Mouse (Mus musculus): ENCODE data around the gene Aqr.
"Not testable (repeated sequence)": the region's sequence is repeated elsewhere in the genome, so short reads cannot be mapped to it uniquely, and the experiment has no call there.

Gene Aqr

DNA sequence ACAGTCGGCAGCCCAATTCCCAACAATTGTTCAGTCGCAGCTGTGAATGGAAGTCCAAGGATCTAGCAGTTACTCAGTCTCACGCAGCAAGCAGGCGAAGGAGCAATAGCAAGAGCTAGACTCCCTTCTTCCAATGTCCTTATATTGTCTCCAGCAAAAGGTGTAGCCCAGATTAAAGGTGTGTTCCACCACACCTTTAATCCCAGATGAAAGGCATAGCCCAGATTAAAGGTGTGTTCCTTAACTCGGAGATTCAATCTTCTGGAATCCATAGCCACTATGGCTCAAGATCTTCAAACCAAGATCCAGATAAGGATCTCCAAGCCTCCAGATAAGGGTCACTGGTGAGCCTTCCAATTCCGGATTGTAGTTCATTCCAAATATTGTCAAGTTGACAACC lies at the start of gene Aqr:
Aqr (minus strand) TSS at position 101 of the 400 bp plus-strand sequence.
- DNase-seq (ENCODE audit: extremely low read depth, low read depth), result not testable (repeated sequence)

DNA sequence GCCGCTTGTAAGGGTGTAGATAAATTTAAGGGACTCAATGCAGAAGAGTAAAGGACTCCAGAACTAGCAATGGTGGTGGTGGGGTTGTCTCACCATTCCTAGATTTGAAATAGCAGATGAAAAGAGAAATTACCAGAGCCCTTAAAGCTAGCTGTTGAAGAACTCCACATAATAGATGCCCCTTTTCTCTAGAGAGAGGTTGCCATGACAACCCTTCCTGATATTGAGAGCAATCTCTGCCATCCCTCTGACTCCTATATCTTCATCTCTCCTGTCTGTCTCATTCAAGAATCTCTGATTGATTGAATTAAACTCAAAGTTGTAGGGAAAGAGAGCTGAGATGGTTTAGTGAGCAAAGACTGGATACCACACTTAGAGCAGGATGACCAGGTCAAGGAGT lies 49.7 kb upstream of the Aqr start:
- no peak for DNase-seq (ENCODE audit: extremely low read depth, low read depth)

DNA sequence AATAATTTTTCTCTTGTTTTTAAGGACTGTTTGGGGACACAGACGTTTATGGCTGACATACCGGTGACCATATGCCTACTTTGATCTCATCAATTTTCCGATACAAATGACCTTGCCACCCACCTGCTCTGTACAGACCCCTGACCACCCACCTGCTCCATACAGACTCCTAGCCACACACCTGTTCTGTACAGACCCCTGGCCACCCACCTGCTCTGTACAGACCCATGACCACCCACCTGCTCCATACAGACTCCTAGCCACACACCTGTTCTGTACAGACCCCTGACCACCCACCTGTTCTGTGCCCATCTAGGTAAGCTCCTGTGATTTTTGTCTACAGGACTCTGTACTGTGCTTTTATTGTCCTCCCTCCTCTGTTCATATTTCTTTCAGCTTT lies 48.8 kb upstream of the Aqr start:
- DNase-seq (ENCODE audit: extremely low read depth, low read depth), result no peak

DNA sequence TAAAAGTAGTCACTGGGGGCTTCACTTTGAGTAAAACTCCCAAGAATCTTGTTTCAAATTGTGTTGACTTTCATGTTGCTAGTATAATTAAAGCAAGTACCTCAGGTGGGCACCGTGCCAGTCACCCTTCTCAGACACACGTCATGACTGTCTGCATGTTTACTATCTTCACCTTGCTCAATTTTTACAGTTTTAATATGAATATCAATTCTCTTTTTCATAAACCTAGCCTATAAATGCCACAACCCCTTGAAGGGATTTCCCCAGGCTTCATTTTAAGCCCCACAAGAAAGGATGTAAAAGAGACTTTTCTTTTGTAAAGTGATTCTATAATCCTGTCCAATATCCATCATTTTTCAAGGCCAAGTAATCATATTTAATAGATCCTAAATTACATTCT lies 44.4 kb upstream of the Aqr start:
- no peak for DNase-seq (ENCODE audit: extremely low read depth, low read depth)

DNA sequence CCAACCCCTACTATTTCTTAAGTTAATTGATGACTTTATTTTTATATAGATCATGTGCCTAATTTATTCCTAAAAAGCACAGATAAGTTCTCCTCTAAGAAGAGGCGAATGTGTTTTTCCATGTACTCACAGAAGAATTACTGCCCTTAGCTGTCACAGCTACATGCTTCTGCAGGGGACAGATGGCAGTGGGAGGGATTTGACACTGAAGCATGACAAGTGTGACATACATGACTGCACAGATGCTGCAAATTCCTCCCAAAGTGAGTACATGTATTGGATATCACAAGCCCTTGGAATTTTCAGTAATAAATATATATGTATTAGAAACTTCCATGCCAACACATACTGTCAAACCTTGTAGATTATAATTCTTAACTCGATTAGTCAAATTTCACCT lies 41.8 kb upstream of the Aqr start:
- DNase-seq (ENCODE audit: extremely low read depth, low read depth), result no peak

DNA sequence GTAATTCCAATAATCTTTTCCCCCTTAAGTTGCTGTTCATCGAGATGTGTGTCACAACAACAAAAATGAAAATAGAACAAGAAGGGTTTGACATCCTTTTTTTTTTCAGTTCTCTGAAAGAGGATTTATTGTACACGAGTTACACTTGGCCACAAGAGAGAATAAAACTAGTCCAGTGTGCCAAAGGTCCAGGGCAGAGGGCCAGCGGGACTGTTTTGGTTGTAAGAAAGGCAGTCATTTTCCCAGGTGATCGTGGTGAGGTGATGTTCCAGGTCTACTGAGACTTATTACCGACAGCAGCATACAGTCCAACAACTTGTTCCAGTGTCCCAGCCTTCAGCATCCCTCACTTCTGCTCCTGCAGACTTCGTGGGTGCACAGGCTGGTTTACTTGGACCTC lies 18.2 kb upstream of the Aqr start:
- no peak for DNase-seq (ENCODE audit: extremely low read depth, low read depth)

DNA sequence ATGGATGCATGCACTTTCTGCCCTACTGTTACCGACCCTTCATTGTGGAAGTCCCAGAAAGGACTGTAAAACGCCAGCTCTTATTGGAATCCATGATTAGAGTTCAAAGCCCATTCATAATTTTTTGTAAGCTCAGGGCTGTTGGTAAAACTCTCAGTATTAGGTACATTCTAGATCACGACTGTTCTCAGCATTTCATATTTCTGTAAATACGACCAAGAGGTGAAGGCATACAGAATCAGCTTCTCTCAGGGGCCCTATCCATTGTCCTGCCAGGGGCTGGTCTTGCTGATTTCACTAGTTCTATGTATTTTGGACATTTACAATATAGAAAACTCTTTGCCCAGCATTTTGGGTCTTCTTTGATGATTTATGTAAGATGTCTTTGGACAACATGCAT lies 14.8 kb upstream of the Aqr start:
- DNase-seq (ENCODE audit: extremely low read depth, low read depth), result no peak

DNA sequence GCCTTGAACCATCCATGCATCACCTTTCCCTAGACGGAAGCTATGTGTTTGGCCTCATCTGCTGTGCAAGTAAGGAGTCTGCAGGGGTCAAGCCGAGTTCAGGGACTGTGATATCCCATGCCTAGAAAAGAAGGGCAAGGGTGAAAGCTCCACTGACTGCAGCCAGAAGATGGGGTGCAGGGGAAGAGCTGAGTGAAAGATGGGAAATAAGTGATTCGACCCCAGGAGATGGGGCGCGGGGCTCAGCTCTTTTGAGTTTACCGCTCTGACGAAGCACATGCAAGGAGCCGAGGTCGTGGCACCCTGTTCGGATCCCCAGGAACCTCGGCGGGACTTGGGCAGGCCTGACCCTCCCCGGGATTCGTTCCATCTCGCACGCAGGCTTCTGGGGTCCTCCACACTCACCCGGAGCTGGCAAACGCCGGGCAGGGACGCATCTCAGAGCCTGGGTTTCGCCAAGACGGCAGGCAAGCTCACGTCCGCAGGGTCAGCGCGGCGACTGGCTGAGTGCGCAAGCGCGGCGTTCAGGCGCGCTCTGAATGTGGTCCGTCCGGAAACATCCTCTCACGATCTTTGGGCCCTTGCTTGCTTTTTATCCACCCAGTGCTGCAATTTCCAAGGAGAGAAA lies 14.2 kb upstream of the Aqr start, which contains the start of gene Zfp770:
Zfp770 (minus strand) TSS at position 538 of the 628 bp plus-strand sequence.
- DNase-seq (ENCODE audit: extremely low read depth, low read depth), result peak; percentile 68

DNA sequence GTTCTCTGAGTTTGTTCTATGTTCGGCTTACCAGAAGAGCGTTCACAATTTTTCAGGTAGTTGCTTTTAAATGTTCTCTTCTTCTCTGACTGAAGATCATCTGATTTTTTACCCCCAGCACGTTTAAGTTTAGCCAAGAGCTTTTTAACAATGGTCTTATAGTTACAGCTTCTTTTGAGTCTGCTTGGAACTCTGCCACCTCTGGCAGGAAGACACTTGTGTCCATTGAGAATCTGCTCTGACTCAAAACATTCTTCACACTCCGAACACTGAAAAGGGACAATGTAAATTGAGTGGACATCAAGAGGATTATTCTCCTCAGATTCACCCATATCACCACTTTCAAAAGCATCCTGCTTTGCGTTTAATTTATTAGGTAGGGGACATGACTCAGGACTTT lies 9.6 kb upstream of the Aqr start:
- DNase-seq (ENCODE audit: extremely low read depth, low read depth), result no peak

DNA sequence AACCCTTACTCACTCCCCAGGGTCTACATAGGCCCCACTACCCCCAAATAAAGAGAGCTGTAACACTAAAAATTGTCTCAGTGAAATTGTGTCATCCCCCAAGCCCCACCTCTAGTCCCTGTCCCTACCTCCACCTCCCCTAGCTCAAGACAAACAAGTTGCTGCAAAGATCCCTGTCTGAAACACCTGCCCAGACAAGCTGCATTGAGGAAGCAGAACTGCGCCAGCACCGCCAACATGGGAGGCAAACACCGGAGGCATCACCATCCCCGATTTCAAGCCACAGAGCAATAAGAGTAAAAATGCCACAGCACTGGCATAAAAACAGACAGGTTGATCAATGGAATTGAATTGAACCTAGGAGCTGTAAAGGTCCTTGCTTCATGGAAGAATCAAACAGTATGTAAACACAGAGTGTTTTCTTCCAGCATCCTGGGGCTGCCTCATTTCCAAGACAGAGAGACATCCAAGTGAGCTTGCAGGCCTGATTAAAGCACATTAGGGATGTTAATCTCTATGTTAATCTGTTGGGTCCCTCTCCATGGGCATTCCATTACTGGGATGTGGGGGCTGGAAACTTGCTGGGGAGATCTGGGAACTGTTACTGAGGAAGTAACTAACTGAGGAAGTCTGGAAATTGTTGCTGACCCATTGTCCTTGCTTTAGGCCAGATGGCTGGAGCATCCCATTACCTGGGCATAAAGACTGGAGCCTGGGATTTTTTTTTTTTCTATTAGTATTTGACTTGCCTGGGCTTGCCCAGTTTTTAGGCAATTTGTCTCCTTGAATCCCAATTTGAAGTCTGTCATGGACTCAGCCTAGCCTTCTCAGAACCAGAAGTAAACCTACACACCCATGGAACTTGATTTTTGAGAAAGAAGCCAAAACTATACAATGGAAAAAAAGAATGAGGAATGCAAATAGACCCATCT lies 8.8 kb downstream of the Aqr start:
- no peak for DNase-seq (ENCODE audit: extremely low read depth, low read depth)

DNA sequence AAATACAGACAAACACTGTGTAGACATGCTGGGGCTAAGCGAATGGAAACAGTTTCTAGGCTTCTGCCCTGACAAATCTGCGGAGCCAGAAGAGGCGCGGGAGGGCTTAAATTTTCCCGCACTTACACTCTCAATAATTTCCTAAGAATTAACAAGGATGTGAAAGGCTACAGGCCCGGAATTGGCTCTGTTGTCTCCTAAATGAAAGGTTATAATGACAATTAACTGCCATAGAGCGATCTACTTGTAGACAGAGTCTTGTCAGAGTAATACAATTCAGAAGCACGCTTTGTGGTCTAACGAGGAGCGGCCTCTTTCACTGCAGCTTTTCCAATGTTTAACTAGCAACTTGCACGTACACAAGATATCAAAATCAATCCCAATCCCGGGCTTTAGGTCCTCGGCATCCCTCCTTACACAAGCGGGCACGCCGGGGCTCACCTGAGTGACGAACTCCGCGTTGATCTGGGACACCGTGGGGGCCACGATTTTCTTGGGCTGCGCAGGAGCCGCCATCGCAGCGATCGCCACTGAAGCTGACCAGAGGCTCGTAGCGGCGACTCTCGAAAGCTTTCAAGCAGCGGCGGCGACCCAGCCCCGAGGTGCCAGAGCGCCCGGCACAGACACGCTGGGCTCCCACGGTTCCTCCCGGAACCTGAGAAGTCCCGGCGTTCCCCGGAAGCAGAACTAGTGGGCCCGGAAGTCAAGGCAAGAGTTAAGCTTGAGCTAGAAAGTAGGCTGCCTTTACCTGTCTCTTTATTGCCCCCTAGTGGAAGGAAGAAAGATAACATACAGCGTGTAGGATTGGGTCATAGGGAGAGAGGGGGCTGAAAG lies 12.0 kb downstream of the Aqr start:
- DNase-seq (ENCODE audit: extremely low read depth, low read depth), result peak; percentile 77

DNA sequence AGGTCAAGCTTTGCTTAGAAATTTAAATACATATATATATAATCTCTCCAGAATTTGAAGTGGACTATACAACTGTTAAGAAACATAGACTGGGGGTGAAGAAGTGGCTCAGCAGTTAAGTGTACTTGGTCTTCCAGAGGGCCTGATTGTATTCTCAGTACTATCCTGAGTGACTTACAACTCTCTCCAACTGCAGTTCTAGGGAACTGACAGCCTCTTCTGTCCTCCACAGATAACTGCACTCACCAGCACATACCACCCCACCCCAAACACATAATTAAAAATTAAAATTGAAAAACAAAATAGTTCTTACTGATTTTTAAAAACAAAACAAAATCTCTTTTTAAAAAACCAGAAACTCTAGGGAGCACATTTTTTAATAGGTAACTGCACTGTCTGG lies 13.6 kb downstream of the Aqr start:
- DNase-seq (ENCODE audit: extremely low read depth, low read depth), result no peak

DNA sequence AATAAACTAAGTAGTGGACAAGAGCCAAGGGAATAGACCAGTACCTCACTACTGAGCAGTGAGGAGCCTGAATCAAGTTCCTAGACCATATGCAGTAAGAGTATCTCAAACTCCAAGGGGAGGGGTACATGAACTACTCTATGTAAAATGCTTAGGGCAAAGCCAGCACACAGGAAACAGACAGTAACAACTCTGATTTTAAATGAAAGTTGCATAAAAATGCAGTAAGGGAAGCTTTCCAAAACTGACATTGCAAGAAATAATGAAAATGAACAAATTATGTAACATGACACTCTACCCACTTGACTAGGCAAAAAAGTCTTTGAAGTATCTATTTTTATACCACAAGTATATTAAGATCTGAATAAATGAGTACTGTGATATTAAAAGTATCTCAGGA lies 19.0 kb downstream of the Aqr start:
- no peak for DNase-seq (ENCODE audit: extremely low read depth, low read depth)

DNA sequence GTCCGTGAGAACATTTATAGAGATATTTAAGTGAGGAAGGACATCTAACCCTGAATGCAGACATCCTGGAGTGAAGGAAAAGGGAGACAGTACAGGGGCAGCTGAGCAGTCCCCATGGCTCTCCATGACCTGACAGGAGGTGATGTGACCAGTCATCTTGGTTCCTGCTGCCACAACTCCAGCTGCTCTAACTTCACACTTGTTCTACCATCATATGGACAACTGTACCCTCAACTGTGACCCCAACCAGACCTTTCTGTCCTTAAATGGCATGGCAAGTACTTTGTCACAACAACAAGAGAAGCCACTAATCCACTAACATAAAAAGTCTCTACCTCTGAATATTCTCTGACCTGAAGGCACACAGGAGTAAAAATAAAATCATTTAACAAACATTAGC lies 24.8 kb downstream of the Aqr start:
- no peak for DNase-seq (ENCODE audit: extremely low read depth, low read depth)

DNA sequence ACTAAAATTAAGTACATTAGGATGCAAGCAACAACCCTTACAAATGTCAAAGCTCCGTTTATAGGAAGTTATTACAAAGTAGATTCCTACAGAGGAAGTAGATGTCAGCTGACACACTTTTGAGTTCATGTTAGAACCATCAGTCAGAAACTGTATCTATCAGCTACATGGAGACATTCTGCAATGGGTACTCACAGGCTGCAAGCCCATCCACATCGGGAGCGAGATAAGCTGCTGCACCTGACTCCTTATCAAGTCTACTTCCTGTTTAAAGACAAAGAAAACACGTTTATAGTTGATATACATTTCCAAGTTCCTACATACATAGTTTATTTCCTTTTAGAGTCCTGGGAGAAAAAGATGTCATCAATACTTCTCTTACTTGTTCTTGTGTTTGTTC lies 29.5 kb downstream of the Aqr start:
- DNase-seq (ENCODE audit: extremely low read depth, low read depth), result peak; percentile 69

DNA sequence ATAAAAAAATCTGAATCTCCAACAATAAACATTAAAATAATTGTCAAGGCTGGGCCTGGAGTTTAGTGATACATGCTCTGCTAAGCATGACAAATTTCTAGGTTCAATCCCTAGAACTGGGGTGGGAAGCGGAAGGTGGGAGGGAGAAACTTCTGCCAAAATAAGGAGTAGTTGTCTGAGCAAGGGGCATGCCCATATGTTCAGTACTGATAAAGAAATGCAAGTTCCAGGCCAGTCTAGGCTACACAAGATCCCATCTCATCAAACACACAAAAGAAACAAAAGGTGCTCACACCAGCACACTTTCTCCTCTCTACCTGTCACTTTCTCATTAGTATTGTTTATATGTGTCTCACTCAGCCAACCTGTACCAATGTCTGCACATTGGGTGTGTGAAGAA lies 30.2 kb downstream of the Aqr start:
- DNase-seq (ENCODE audit: extremely low read depth, low read depth), result no peak

DNA sequence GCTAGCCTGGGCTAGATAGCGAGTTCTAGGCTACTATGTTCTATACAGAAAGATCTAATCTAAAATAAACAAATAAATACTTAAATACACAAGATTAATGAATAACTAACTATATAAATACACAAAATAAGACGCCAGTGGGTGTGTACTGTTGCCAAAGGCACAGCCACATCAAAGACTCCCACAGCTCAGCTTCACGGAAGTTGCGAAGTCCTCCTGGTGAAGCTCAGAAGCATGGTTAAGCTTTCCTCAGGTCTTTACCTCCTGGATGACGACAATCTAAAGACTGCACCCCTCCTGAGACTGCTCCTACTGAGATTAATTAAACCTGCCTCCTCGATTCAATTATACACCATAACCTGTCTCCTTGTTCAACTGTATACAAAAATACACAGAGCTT lies 33.6 kb downstream of the Aqr start:
- DNase-seq (ENCODE audit: extremely low read depth, low read depth), result no peak

DNA sequence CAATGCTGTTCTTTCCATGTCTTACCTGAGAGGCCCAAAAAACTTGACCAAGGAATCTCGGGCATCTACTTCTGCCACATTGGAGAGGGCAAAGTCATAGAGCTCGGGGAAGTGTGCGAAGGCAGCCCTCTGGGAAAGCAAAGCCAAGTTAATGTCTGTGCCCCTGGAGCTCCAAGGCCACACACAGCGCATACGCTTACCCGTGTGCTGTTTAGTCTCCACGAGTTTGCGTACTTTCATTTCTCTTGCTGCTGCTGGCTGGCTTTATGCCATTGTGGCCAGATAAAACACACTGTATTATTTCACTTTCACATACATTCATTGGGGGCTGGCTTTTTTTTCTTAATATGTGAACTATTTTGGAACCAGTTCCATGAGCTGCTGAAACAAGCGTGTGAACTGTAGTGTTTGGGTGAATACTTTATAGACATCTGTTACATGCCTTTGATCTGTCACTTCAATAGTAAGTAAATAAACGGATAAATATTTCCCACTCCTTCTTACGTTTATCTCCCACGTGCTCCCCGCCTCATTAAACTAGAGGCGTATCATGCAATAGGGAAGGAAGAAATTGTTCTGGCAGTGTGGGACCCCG lies 39.9 kb downstream of the Aqr start:
- no peak for DNase-seq (ENCODE audit: extremely low read depth, low read depth)

DNA sequence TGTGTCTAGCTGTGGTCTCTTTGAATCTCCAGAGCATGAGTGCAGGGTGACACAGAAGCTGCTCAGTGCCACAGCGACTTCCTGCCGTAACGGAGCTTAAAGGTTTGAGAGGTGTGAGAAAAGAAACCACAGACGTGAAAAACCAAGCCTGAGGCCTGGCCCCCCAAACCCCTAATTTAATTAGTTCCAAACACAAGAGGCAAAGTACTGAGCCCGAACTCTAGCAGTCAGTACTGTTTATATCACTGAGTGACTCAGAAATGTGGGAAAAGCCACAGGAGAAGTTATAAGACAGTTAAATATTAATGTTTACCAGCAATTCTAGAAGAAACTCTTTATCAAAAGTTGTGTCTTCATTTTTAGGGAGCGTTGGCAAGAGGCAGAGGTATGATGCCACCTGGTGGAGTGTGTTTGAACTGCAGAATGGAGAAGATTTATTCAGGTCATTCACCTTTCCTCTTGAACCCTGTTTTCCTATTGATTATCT lies 41.5 kb downstream of the Aqr start:
- peak; percentile 8 for DNase-seq (ENCODE audit: extremely low read depth, low read depth)

DNA sequence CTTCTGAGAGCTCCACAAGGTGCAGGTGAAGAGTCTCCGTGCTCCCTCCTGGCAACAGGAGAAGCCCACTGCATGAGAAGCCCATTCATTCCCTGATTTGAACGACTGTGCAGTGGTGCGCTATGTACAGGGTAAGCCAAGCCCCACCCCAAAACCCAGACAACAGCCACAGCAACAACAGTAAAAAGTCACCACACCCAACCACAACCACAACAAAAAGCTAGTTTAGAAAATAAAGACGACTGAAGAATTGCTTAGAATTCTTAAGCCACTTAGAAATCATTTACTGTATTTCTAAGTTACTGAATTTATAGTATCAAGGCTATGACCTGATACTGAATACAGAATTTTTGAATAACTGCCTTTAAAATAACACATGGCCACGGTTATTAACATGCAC lies 41.9 kb downstream of the Aqr start:
- DNase-seq (ENCODE audit: extremely low read depth, low read depth), result no peak

DNA sequence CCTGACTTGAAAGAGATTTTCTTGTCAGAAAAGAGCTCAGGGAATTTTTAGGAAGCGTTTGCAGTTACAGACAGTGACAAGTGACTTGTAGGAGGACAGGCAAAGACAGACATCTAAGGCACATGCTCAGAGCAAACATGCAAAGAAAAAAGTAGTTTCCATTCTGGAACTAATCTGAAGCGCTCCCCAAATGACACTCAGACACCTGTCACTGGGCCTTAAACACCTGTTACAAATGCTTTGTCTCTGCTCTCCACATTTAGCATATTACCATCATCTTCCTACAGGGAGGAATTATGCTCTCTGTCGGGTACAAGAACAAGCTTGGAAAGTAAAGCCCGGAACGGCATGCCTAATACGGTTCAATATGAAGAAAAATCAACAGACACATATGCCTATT lies 43.0 kb downstream of the Aqr start:
- DNase-seq (ENCODE audit: extremely low read depth, low read depth), result no peak

All from MEL-GATA-1-ER (cell line).